Mouse (Mus musculus) MEL (cell line): ENCODE measurements around the gene Sat1. TPM values are rescaled to one million over a fixed set of nuclear protein-coding genes. Genes with fewer than 3 reads are reported as not detected.
A peak's percentile ranks its signal among the peaks of the same experiment; 100 is the strongest.
"Not testable (repeated sequence)": the region's sequence is repeated elsewhere in the genome, so short reads cannot be mapped to it uniquely, and the experiment has no call there.

Experiments
- DNase-seq: peaks from one replicate; pipeline ENCODE4 v3.0.0; 2011; ENCODE audit warnings: low read depth, low spot score
- H3K27ac ChIP-seq: 2 replicates; pipeline ENCODE4 v1.5.1; 2012; ENCODE audit warnings: low read depth, mild to moderate bottlenecking, control low read depth, low read length, moderate library complexity; ENCODE audit not compliant: control insufficient read depth
- H3K27me3 ChIP-seq, 2 experiments: fragments of 150-350 bp in 1 of 2; sonication (generic) in 1 of 2; 2 replicates each; pipeline ENCODE4 v1.6.1; 2012; ENCODE audit warnings: low read length in 2 of 2, mild to moderate bottlenecking in 2 of 2, improper control_type of control experiment in 1 of 2, moderate library complexity in 1 of 2; ENCODE audit not compliant: insufficient read depth in 2 of 2, control insufficient read depth in 1 of 2
- H3K36me3 ChIP-seq, 2 experiments: 2 replicates each; pipeline ENCODE4 v1.6.1; 2012 to 2014; ENCODE audit warnings: low read length in 2 of 2, improper control_type of control experiment in 1 of 2, inconsistent platforms in 1 of 2, mild to moderate bottlenecking in 1 of 2; ENCODE audit not compliant: insufficient read depth in 2 of 2, control insufficient read depth in 1 of 2
- H3K4me1 ChIP-seq, 2 experiments: fragments of 150-350 bp in 1 of 2; sonication (generic) in 1 of 2; 2 replicates each; pipeline ENCODE4 v1.6.1; 2012; ENCODE audit warnings: low read length in 2 of 2, improper control_type of control experiment in 1 of 2, mild to moderate bottlenecking in 1 of 2; ENCODE audit not compliant: insufficient read depth in 2 of 2, control insufficient read depth in 1 of 2
- H3K4me3 ChIP-seq, 2 experiments: fragments of 150-350 bp in 1 of 2; sonication (generic) in 1 of 2; 2 replicates each; pipeline ENCODE4 v1.5.1; 2012; ENCODE audit warnings: low read depth in 2 of 2, low read length in 2 of 2, mild to moderate bottlenecking in 2 of 2, moderate library complexity in 2 of 2, control low read depth in 1 of 2, improper control_type of control experiment in 1 of 2; ENCODE audit not compliant: control insufficient read depth in 1 of 2, insufficient read depth in 1 of 2
- H3K79me2 ChIP-seq: 2 replicates; pipeline ENCODE4 v1.6.1; 2012; ENCODE audit warnings: mild to moderate bottlenecking, low read length, moderate library complexity; ENCODE audit not compliant: control insufficient read depth, poor library complexity, insufficient read depth
- H3K9ac ChIP-seq: 2 replicates; pipeline ENCODE4 v1.6.1; 2012; ENCODE audit warnings: low read depth, mild to moderate bottlenecking, control low read depth, low read length, moderate library complexity; ENCODE audit not compliant: control insufficient read depth, poor library complexity, severe bottlenecking
- H3K9me3 ChIP-seq: fragments of 150-350 bp; sonication (generic); replicated peaks from 2 replicates; pipeline ENCODE4 v1.6.1; 2012; ENCODE audit warnings: mild to moderate bottlenecking, low read length, improper control_type of control experiment, moderate library complexity; ENCODE audit not compliant: insufficient read depth
- CHD1 ChIP-seq: IDR thresholded peaks from 2 replicates; pipeline ENCODE4 v1.6.1; 2012; ENCODE audit warnings: low read depth, mild to moderate bottlenecking, inconsistent platforms, low read length, improper control_type of control experiment
- ELF1 ChIP-seq: IDR thresholded peaks from 2 replicates; pipeline ENCODE4 v1.6.1; 2014; ENCODE audit warnings: low read depth, mild to moderate bottlenecking, inconsistent platforms, low read length, improper control_type of control experiment, moderate library complexity
- EP300 ChIP-seq, 2 experiments: IDR thresholded peaks; 2 replicates each; pipeline ENCODE4 v1.6.1; 2011; ENCODE audit warnings: improper control_type of control experiment in 2 of 2, low read length in 2 of 2, low read depth in 1 of 2, mild to moderate bottlenecking in 1 of 2
- ETS1 ChIP-seq: IDR thresholded peaks from 2 replicates; pipeline ENCODE4 v1.6.1; 2012; ENCODE audit warnings: low read depth, mild to moderate bottlenecking, inconsistent platforms, low read length, improper control_type of control experiment, moderate library complexity
- GABPA ChIP-seq: IDR thresholded peaks from 2 replicates; pipeline ENCODE4 v1.6.1; 2012; ENCODE audit warnings: low read depth, mild to moderate bottlenecking, inconsistent platforms, low read length, improper control_type of control experiment, moderate library complexity
- KAT2A ChIP-seq: conservative IDR thresholded peaks from 2 replicates; pipeline ENCODE4 v1.6.1; 2012; ENCODE audit warnings: low read depth, low read length, improper control_type of control experiment, inconsistent platforms
- MAX ChIP-seq: IDR thresholded peaks from 2 replicates; pipeline ENCODE4 v1.6.1; 2011; ENCODE audit warnings: low read length, improper control_type of control experiment
- MEF2A ChIP-seq: IDR thresholded peaks from 2 replicates; pipeline ENCODE4 v1.6.1; 2014; ENCODE audit warnings: low read depth, mild to moderate bottlenecking, inconsistent platforms, low read length, improper control_type of control experiment; ENCODE audit not compliant: poor library complexity, insufficient replicate concordance, severe bottlenecking; ENCODE audit errors: extremely low read depth
- MXI1 ChIP-seq: IDR thresholded peaks from 2 replicates; pipeline ENCODE4 v1.6.1; 2011; ENCODE audit warnings: mild to moderate bottlenecking, low read depth, low read length, improper control_type of control experiment
- MYB ChIP-seq: IDR thresholded peaks from 2 replicates; pipeline ENCODE4 v1.6.1; 2011; ENCODE audit warnings: mild to moderate bottlenecking, low read depth, low read length, improper control_type of control experiment
- MYC ChIP-seq: IDR thresholded peaks from 2 replicates; pipeline ENCODE4 v1.6.1; 2011; ENCODE audit warnings: low read depth, mild to moderate bottlenecking, low read length, improper control_type of control experiment, moderate library complexity
- NELFE ChIP-seq: IDR thresholded peaks from 2 replicates; pipeline ENCODE4 v1.6.1; 2011; ENCODE audit warnings: low read depth, low read length, improper control_type of control experiment
- NRF1 ChIP-seq: IDR thresholded peaks from 2 replicates; pipeline ENCODE4 v1.6.1; 2014; ENCODE audit warnings: low read depth, mild to moderate bottlenecking, inconsistent platforms, low read length, improper control_type of control experiment, moderate library complexity; ENCODE audit not compliant: poor library complexity, insufficient read depth, severe bottlenecking
- POLR2A ChIP-seq, 2 experiments: IDR thresholded peaks; 2 replicates each; pipeline ENCODE4 v1.6.1; 2011 to 2012; ENCODE audit warnings: low read length in 2 of 2, mild to moderate bottlenecking in 2 of 2, control low read depth in 1 of 2, improper control_type of control experiment in 1 of 2, low read depth in 1 of 2, moderate library complexity in 1 of 2; ENCODE audit not compliant: control insufficient read depth in 1 of 2, insufficient read depth in 1 of 2, poor library complexity in 1 of 2
- SIN3A ChIP-seq: IDR thresholded peaks from 2 replicates; pipeline ENCODE4 v1.6.1; 2012; ENCODE audit warnings: low read length, improper control_type of control experiment, inconsistent platforms
- TBP ChIP-seq: IDR thresholded peaks from 2 replicates; pipeline ENCODE4 v1.8.0; 2011; ENCODE audit warnings: low read depth, low read length, improper control_type of control experiment
- ZC3H11A ChIP-seq: IDR thresholded peaks from 2 replicates; pipeline ENCODE4 v1.6.1; 2012; ENCODE audit warnings: low read depth, mild to moderate bottlenecking, inconsistent platforms, low read length, improper control_type of control experiment
- ZKSCAN1 ChIP-seq: IDR thresholded peaks from 2 replicates; pipeline ENCODE4 v1.6.1; 2012; ENCODE audit warnings: low read depth, mild to moderate bottlenecking, inconsistent platforms, low read length, improper control_type of control experiment, moderate library complexity
- ZNF384 ChIP-seq: IDR thresholded peaks from 2 replicates; pipeline ENCODE4 v1.6.1; 2012; ENCODE audit warnings: low read depth, mild to moderate bottlenecking, inconsistent platforms, low read length, improper control_type of control experiment
- polyA plus RNA-seq, 2 experiments: library from polyadenylated mRNA; stranded (reverse) in 1 of 2; unstranded in 1 of 2; fragments of >175 nt in 1 of 2; fragments of >200 nt in 1 of 2; gene quantifications; 2 replicates each; pipeline versions ENCODE4 v1.2.1 to v1.2.4; 2012; ENCODE audit warnings: low replicate concordance in 2 of 2, low read depth in 1 of 2; ENCODE audit not compliant: insufficient read length in 2 of 2, insufficient read depth in 1 of 2, missing spikeins in 1 of 2
- total RNA-seq: library from RNA; depleted of rRNA; stranded (reverse); fragments of 300-350 nt; gene quantifications from 2 replicates; pipeline ENCODE4 v1.2.3, GENCODE M21; 2012

Sat1 gene
- total and polyA plus RNA-seq, 3 experiments, result 70.8 to 167 (median 73.7) TPM

DNA sequence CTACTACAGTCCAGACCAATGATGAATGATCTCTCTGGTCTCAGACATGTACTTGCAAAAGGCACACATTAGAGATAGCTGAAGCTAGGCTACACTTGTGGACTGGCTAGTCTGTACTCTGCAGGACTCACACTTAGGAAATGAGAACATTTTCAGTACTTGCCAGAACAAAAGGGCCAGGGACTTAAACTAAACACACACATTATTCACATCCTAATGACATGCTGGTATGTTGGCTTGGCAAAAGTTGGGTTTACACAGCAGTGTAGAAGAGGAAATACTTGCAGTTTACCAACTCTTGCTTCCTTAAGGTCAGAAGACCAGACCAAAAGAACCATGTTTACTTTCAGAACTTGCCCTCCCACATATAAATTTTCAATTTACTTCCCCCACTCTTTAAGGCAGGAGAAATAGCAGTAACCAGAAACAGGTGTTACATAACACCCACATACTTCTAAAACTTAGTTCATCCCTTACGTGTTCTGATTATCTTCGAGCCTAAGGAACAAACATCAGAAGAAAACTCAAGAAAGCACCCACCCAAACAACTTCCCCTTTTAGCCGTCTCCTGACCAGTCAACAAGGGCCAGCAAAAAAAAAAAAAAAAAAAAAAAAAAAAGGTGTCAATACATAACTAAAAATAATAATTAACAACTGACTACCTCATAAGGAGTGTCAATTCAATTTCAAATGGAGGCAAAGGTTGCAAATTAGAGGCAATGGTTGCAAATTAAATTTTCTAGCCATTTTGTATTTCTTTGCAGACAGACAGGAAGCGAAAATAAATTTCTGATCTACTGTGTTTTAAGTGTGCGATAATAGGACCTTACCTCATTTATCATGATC, 1.7 kb downstream of the Sat1 start:
- peaks cover 2 to 7% of the 10 kb centered on the region in 2 experiments; a peak in 3 of 4 replicates for H3K36me3 ChIP-seq
- H3K9me3 ChIP-seq, result no peaks in the 10 kb centered on the region
- no peak for TF ChIP-seq ELF1
- peak; percentile 16; the same call in 1 of the 2 replicates for TF ChIP-seq ETS1
- TF ChIP-seq ZNF384, result peak; percentile 98
- TF ChIP-seq EP300 (IDR thresholded peaks at IDR 0.05; ENCODE audit: low read depth in 1 of 2, low read length in 2 of 2), result peak in 1 of 2 experiments; percentile 21; a peak in 1 of 4 replicates
- peak; percentile 34; the same call in 1 of the 2 replicates for TF ChIP-seq SIN3A
- TF ChIP-seq MAX, result no peak
- TF ChIP-seq ZKSCAN1, result peak; percentile 33; the same call in 1 of the 2 replicates
- TF ChIP-seq, all 39 proteins: peak for 5
- Histone ChIP-seq H3K4me1 (peaks cover 0 to 2% of the 10 kb centered on the region in 2 experiments; a peak in 1 of 4 replicates), H3K79me2 (peaks cover 2% of the 10 kb centered on the region), H3K27me3 (no peaks in the 10 kb centered on the region), H3K9ac (peak overlapping the region; percentile 76), H3K27ac (peak overlapping the region; percentile 40; the same call in 1 of the 2 replicates), H3K4me3 (peak overlapping the region in 1 of 2 experiments; percentile 98; a peak in 2 of 4 replicates)
- DNase-seq, result peak; percentile 70

DNA sequence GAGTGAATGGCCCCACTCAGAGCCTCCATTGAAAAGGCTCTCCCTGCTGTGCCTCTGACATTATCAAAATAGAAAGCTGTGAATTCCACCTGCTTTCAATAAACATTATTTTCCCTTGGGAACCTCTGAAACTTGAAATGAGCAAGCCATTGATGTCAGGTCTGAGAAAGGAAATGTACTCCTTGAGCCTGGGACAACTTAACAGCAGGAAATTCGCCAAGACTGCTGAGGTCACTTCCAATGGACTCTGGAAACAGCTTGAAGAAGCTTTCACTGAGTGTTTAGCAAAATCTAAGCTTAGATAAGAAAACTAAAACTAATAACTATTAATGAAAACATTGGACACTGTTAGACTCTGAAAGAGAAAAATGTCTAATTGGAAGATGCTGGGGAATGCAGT, 7.6 kb downstream of the Sat1 start:
- DNase-seq, result no peak
- Histone ChIP-seq H3K9me3 (no peaks in the 10 kb centered on the region), H3K27me3 (no peaks in the 10 kb centered on the region), H3K4me1 (no peaks in the 10 kb centered on the region), H3K9ac (no peak overlapping the region), H3K4me3 (no peak overlapping the region), H3K27ac (no peak overlapping the region), H3K36me3 (peaks cover 0 to 1% of the 10 kb centered on the region in 2 experiments; a peak in 1 of 4 replicates), H3K79me2 (no peaks in the 10 kb centered on the region)
- no peak for TF ChIP-seq GABPA
- TF ChIP-seq NELFE, result no peak
- TF ChIP-seq MYC, result no peak
- no peak for TF ChIP-seq ZKSCAN1
- TF ChIP-seq TBP, result no peak
- TF ChIP-seq MXI1, result no peak
- TF ChIP-seq SIN3A, result no peak
- no peak for TF ChIP-seq ETS1
- TF ChIP-seq MYB, result no peak
- TF ChIP-seq CHD1, result no peak
- TF ChIP-seq ZC3H11A, result no peak
- no peak for TF ChIP-seq ELF1
- TF ChIP-seq EP300 (IDR thresholded peaks at IDR 0.05; ENCODE audit: low read depth in 1 of 2, low read length in 2 of 2), result no peak
- TF ChIP-seq MEF2A, result no peak
- TF ChIP-seq POLR2A (IDR thresholded peaks at IDR 0.05; ENCODE audit: control insufficient read depth in 1 of 2, insufficient read depth in 1 of 2, low read depth in 1 of 2, low read length in 2 of 2, poor library complexity in 1 of 2), result no peak
- no peak for TF ChIP-seq KAT2A
- no peak for TF ChIP-seq NRF1

DNA sequence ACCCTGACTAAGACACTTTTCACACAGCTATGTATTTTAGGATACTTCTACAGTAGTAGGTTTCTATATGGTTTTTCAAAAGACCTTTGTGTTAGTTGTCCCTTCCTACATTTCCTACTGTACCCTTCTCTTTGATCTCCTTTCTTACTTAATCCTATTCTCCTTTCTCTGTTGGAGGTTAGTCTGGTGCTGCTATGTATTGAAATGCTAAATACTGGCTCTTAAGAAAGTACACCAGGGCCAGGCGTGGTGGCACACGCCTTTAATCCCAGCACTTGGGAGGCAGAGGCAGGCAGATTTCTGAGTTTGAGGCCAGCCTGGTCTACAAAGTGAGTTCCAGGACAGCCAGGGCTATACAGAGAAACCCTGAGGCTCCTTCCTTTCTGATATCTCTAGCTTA, 10.8 kb downstream of the Sat1 start:
- H3K27ac ChIP-seq, H3K27me3 ChIP-seq, H3K79me2 ChIP-seq, H3K4me1 ChIP-seq, DNase-seq, H3K9ac ChIP-seq, H3K4me3 ChIP-seq, H3K9me3 ChIP-seq, H3K36me3 ChIP-seq: not testable (repeated sequence)
